Mouse (Mus musculus) embryonic fibroblast, embryonic 13.5 days (primary cell): Measurements from ENCODE around the gene Lcp1. TPM values are rescaled to one million over a fixed set of nuclear protein-coding genes. Genes with fewer than 3 reads are reported as not detected.

ENCODE experiments used
- H3K27ac ChIP-seq: 2 replicates; pipeline ENCODE4 v1.5.1; 2012; ENCODE audit warnings: low read length, control low read depth, inconsistent platforms; ENCODE audit not compliant: insufficient read depth
- H3K4me1 ChIP-seq: 2 replicates; pipeline ENCODE4 v1.6.1; 2011; ENCODE audit warnings: low read length; ENCODE audit not compliant: control insufficient read depth, insufficient read depth
- H3K4me3 ChIP-seq: 2 replicates; pipeline ENCODE4 v1.5.1; 2011; ENCODE audit warnings: mild to moderate bottlenecking, control low read depth, low read length; ENCODE audit not compliant: insufficient read depth
- CTCF ChIP-seq: IDR thresholded peaks from 2 replicates; pipeline ENCODE4 v1.5.1; 2011; ENCODE audit warnings: mild to moderate bottlenecking, control low read depth, low read length, moderate library complexity, borderline replicate concordance; ENCODE audit not compliant: insufficient read depth
- POLR2A ChIP-seq: IDR thresholded peaks from 2 replicates; pipeline ENCODE4 v1.6.1; 2011; ENCODE audit warnings: low read depth, mild to moderate bottlenecking, control low read depth, low read length, moderate library complexity
- polyA plus RNA-seq: library from polyadenylated mRNA; stranded (reverse); fragments of >200 nt; gene quantifications from 2 replicates; pipeline ENCODE4 v1.2.4, GENCODE M21; 2011; ENCODE audit warnings: low read depth; ENCODE audit not compliant: missing spikeins, insufficient read length

The Lcp1 gene
- polyA plus RNA-seq, 1 experiment: 8.6 TPM

DNA sequence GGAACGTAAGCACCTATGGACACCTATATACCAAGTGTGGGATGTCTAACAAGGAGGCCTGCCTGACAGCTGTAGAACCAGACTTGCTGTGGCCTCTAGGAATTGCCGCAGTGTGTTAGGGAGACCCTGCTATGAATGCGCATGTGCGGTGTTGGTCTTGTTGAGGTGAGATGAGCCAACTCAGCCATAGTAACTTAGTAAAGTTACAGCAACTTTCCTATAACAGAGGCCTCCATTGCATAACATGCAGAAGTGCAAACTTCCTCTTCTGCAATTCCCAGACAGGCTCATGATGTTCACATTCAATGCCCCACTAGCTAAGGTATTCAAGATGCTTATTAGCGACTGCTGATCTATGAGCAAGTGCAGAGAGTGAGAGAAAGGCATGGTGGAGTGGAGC lies 64.6 kb downstream of the Lcp1 start:
- Histone ChIP-seq H3K4me3 (no peak overlapping the region), H3K4me1 (no peaks in the 10 kb centered on the region), H3K27ac (no peak overlapping the region)
- TF ChIP-seq CTCF: no peak
- no peak for TF ChIP-seq POLR2A

- Histone ChIP-seq H3K27ac (no peak overlapping the region), H3K4me3 (no peak overlapping the region), H3K4me1 (no peaks in the 10 kb centered on the region)
- TF ChIP-seq CTCF (peak; percentile 54; the same call in 1 of the 2 replicates), POLR2A (no peak)
Observed at GRCm38 (mm10) chr14:75197027-75197426, 66.1 kb downstream of the Lcp1 start.

GRCm38 (mm10) chr14:75197660-75198059 lies 66.8 kb downstream of the Lcp1 start:
- Histone ChIP-seq H3K4me3 (no peak overlapping the region), H3K27ac (no peak overlapping the region), H3K4me1 (no peaks in the 10 kb centered on the region)
- TF ChIP-seq CTCF: no peak
- TF ChIP-seq POLR2A: no peak

GRCm38 (mm10) chr14:75205363-75206051 lies 74.6 kb downstream of the Lcp1 start:
- Histone ChIP-seq H3K27ac (no peak overlapping the region), H3K4me3 (no peak overlapping the region), H3K4me1 (no peaks in the 10 kb centered on the region)
- TF ChIP-seq POLR2A: no peak
- no peak for TF ChIP-seq CTCF

DNA sequence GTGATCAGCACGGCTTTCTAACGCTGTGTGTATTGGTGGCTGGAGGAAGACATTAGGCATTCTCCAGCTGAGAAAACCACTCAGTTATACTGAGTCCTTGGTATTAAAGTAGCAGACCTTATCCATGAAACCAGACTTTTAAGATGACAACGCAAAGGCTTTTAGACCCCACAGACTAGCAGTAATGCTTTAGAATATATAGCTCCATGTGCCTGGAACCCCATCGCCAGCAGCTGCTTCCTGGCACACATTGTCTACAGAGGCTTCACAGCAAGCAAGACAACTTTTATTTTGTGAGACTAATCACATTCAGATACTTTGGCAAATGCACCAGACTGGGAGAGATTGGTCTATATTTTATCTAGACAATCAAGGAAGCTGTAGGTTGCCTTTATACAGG lies 75.4 kb downstream of the Lcp1 start:
- H3K27ac ChIP-seq: no peak overlapping the region
- no peak overlapping the region for H3K4me3 ChIP-seq
- TF ChIP-seq CTCF (no peak), POLR2A (no peak)
- H3K4me1 ChIP-seq: no peaks in the 10 kb centered on the region

- H3K4me1 ChIP-seq: no peaks in the 10 kb centered on the region
- TF ChIP-seq POLR2A: no peak
- TF ChIP-seq CTCF: no peak
- no peak overlapping the region for H3K4me3 ChIP-seq
- H3K27ac ChIP-seq: no peak overlapping the region
Observed at GRCm38 (mm10) chr14:75208572-75209151, 77.8 kb downstream of the Lcp1 start.

DNA sequence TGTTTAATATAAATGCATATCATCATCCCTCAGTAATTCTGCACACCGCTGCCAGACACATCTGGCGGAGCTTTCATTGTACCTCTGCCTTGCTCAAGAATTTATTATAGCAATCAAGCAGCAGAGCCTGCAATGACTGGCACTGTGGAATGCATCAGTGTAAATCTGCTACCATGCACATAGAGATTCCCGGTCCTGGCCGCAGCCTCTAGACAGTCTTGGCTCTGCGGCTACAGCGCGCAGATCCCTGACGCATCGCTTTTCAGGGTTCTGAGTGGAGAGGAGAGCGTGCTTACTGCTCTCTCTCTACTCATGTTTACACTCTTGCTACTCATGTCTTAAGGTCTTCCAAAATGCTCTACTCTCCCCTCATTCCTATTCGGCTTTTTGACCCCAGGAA lies 82.9 kb downstream of the Lcp1 start:
- TF ChIP-seq CTCF: no peak
- no peak for TF ChIP-seq POLR2A
- Histone ChIP-seq H3K4me3 (no peak overlapping the region), H3K27ac (no peak overlapping the region), H3K4me1 (no peaks in the 10 kb centered on the region)

GRCm38 (mm10) chr14:75218843-75219242 lies 87.9 kb downstream of the Lcp1 start:
- H3K4me3 ChIP-seq: no peak overlapping the region
- no peaks in the 10 kb centered on the region for H3K4me1 ChIP-seq
- TF ChIP-seq CTCF: no peak
- no peak for TF ChIP-seq POLR2A
- H3K27ac ChIP-seq: no peak overlapping the region

DNA sequence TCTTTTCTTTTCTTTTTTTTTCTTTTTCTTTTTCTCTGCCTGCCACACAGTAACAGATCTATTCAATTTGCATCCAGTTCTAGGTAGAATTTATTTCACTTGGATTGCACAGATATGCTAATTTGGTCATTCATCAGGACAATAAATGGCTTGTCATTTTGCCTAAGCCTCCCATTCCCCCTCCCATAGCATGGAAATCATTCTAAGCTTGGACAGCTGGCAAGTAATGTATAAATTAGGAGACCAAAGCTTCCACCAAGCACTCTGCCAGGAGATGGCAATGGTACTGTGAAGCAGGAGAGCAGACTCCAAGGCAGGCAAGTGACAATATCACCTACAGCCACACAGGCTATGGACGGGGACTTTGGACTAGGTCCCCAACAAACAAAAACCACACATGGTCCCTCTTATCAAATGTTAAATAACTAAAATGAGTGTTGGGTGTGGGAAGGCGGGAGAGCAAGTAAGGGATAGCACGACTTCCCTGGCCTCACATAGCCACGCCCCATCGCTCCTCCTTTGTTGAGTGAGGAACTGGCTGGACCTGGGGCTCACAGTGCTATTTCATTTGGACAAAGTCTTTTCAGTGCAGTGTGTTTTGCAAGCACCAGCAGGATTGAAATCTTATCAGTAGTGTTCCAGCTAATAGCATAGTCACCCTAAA lies 88.5 kb downstream of the Lcp1 start:
- no peaks in the 10 kb centered on the region for H3K4me1 ChIP-seq
- H3K27ac ChIP-seq: no peak overlapping the region
- H3K4me3 ChIP-seq: no peak overlapping the region
- no peak for TF ChIP-seq CTCF
- TF ChIP-seq POLR2A: no peak

DNA sequence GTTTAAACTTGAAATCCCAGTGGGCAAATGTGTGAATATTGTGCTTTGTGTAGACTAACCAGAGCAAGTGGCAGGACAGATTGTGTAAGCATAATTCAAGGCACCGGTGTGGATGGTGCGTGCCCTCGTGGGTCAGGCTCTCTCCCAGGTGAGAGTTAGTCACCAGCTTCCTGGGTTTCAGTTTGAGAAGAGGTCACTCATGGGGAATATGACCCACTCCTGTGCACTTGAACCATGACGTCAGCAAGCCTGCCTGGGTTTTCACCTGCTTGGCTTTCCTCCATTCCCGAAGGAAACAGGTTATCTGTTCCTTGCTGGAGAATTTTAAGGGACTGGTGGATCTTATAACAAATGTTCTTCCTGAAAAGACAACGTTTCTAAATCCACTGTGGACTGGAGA lies 91.5 kb downstream of the Lcp1 start:
- Histone ChIP-seq H3K27ac (no peak overlapping the region), H3K4me1 (no peaks in the 10 kb centered on the region), H3K4me3 (no peak overlapping the region)
- TF ChIP-seq CTCF (no peak), POLR2A (no peak)
